Mouse (Mus musculus): Measurements from ENCODE around the gene Mrm1.

The Mrm1 gene

DNA sequence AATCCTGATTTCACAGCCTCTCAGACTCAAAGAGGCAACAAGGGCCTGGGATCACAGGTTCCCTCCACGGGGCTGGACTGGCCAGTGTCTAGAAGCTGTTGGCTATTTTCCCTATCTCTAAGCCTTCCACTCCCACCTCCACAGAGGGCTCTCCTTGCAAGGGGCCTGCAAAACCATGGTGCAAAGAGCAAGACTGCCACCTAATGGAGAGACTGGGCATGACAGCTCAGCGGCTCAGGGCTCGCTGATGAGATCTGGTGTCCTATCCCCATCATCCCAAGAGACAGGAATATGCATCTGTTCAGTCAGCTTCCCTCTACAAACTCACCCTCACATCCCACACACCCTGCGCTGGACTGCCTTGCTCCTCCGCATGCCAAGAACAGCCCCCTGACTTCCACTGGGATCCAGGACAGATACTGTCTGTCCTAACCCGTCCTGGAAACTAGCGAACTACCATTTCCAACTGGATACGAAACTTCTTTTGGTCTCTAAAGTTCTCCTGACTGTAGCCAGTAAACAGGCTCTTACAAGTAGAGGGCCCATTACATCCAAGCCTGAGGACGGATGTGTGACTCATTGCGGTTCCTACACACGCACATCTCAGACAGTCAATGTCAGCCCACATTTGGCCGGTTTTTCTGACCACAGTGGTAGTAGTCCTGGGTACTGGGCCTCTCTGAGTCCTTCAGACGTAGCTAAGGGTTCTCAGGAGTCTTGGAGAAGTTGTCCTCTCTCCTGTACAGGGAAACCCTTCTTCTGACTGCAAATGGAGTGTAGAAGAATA, 5.4 kb downstream of the Mrm1 start:
- peak; percentile 75 for DNase-seq (ENCODE audit: low read depth, low spot score)

- DNase-seq (ENCODE audit: low read depth, low spot score), result no peak
Observed at GRCm38 (mm10) chr11:84804373-84804772, 14.9 kb downstream of the Mrm1 start.

GRCm38 (mm10) chr11:84797627-84798353, 21.5 kb downstream of the Mrm1 start:
- peak; percentile 68 for DNase-seq (ENCODE audit: low read depth, low spot score)

GRCm38 (mm10) chr11:84797026-84797425, 22.3 kb downstream of the Mrm1 start:
- no peak for DNase-seq (ENCODE audit: low read depth, low spot score)

DNA sequence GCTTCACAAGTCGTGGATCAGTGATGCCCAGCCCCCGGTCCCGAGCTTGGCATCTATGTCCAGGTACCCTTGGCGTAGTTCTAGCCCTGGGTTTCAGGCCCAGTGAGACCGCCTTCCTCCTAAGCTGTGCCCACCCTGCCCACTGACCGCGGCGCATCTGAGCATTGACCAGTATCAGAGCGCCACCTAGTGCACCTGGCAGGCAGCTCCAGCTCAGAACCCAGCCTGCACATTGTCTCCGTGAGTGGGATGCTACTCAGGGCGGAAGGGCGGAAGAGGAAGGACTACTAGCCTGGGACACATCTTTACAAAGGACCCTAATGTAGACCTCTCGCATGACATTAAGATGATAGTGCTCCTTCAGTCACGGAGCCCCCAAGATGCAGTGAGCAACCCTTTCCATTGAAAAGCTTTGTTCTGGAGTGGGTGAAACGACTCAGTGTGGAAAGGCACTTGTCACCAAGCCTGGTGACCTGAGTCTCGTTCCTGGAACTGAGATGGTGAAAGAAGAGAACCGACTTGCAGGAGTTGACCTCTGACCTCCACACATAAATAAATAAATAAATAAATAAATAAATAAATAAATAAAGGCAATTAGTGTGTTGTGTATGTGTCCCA, 24.7 kb downstream of the Mrm1 start:
- DNase-seq (ENCODE audit: low read depth, low spot score), result peak; percentile 24

DNA sequence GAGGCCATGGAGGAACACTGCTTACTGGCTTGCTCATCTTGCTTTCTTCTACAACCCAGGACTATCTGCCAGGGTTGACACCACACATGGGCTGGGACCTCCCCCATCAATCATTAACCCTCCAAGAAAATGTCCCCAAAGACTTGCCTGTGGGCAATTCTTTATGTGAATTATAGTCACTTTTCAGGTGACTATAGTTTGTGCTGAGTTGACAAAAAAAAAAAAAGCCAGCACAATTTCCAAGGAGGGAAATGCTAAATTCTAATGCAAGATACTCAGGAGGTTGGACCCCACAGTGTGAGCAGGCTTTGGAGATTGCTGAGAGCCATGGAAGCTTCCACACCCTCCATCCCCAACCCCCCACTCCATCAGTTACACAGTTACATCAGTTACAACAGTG, 25.8 kb downstream of the Mrm1 start:
- no peak for DNase-seq (ENCODE audit: low read depth, low spot score)

GRCm38 (mm10) chr11:84790383-84790782, 28.9 kb downstream of the Mrm1 start:
- DNase-seq (ENCODE audit: low read depth, low spot score), result no peak

GRCm38 (mm10) chr11:84780143-84780870, 39.0 kb downstream of the Mrm1 start:
- DNase-seq (ENCODE audit: low read depth, low spot score), result no peak

DNA sequence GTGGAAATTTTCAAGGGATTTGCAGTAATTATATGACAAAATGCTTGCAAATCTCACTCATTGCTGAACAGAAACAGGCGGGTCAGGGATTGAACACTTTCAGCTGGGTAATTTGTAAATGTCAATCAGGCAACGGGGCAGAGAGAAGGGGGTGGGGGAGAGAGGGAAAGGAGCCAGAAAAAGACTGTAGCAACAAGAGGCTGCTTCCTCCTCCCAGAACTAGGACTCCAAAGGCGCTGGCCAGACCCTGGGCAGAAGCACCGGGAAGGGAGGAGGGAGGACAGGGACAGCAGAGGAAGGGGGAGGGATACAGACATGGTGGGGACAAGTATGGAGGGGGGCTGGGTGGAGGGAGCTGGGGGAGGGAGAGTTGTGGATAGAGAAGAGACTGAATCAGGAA, 43.8 kb downstream of the Mrm1 start:
- no peak for DNase-seq (ENCODE audit: low read depth, low spot score)

- DNase-seq (ENCODE audit: low read depth, low spot score), result no peak
Observed at GRCm38 (mm10) chr11:84774870-84775514, 44.3 kb downstream of the Mrm1 start.

DNA sequence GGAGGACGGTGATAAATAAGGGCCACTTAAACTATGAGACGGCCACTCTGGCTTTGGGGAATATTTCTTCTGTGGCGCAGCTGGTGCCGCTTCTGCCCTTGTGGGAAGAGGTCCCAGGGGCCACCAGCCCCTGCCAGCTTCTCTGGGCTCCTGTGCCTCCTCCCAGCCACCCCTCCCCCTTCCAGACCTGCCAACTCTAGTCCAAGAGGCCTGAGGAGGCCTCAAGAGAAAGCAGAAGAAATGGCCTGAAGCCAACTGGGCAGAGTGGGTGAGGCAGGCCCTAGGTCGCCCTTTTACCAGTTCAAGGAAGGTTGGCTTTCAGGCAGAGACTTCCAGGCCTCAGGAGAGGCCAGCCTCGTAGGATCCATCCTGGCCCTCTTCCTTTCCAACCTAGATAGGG, 51.4 kb downstream of the Mrm1 start:
- no peak for DNase-seq (ENCODE audit: low read depth, low spot score)

GRCm38 (mm10) chr11:84765125-84765524, 54.2 kb downstream of the Mrm1 start:
- DNase-seq (ENCODE audit: low read depth, low spot score), result no peak

DNA sequence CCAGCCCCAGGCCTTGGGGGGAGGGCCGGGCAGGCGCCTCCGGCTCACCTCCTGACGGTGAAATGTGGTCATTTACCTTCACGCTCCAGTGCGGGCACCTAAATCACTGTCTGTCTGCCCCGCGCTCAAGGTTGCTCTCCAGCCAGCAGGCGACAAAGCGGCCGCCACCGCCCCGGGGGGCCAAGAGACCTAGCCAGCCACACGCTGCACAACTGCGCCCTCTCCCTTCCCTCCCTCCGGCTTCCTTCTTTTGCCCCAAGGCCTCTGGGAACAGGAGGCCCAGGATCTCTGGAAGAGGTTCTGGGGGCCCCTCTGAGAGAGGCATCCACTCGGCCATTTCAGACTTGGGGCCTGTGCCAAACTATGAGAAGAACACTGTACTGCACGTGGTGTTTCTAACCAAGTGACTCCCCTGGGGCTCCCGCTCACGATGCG, 54.8 kb downstream of the Mrm1 start:
- no peak for DNase-seq (ENCODE audit: low read depth, low spot score)

- DNase-seq (ENCODE audit: low read depth, low spot score), result no peak
Observed at GRCm38 (mm10) chr11:84764116-84764515, 55.2 kb downstream of the Mrm1 start.

Measured in CD4-positive helper T cell, adult 2 months (primary cell).